Mouse (Mus musculus) erythroblast, adult 5-6 weeks (primary cell): ENCODE measurements around the gene Dmxl2. TPM values are rescaled to one million over a fixed set of nuclear protein-coding genes. Genes with fewer than 3 reads are reported as not detected.

ENCODE experiments used
- ATAC-seq: replicated peaks from 2 replicates; pipeline ENCODE4 v1.8.0; 2016; ENCODE audit warnings: moderate number of reproducible peaks, mild to moderate bottlenecking, moderate TSS enrichment, inconsistent platforms; ENCODE audit not compliant: poor library complexity, low FRiP score, severe bottlenecking
- total RNA-seq, 2 experiments: library from RNA; stranded (forward) in 1 of 2; stranded (reverse) in 1 of 2; fragments of 150-400 nt in 1 of 2; fragments of 200-764, 138-1000 nt in 1 of 2; gene quantifications; 2 replicates each; pipeline versions ENCODE4 v1.2.3 to v1.2.4; 2015 to 2017; ENCODE audit warnings: low replicate concordance in 2 of 2

The Dmxl2 gene
- total RNA-seq, 2 experiments from 2014 or later, result 5.9 to 7.1 TPM

DNA sequence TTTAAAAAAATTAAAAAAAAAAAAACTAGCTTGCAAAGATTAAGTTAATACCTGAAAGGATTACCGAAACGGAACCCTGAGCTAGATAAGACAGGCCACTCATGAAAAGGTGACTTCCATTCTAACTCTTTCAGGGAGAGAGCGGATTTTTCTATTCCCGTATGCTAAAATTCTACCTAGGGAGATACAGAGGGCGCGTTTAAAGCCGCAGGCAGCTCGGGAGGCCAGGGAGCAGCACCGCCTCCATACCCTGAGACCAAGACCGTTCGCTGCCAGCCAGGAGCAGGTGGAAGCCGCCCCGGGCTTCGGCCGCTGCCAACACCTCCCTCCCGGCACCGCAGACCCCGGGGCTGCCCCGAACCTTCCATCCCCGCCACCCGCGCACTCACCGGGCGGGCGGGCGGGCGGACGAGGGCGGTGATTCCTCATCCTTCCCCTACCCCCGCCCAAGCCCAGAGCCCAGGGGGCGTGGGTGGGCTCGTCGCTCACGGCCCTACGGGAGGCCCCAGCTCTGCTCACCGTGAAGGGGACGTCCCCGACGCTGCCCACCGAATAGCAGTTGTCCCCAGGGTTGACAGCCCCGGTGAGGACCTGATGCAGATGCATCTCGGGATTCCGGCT is 484 bp downstream of the Dmxl2 start:
- no peak for ATAC-seq

DNA sequence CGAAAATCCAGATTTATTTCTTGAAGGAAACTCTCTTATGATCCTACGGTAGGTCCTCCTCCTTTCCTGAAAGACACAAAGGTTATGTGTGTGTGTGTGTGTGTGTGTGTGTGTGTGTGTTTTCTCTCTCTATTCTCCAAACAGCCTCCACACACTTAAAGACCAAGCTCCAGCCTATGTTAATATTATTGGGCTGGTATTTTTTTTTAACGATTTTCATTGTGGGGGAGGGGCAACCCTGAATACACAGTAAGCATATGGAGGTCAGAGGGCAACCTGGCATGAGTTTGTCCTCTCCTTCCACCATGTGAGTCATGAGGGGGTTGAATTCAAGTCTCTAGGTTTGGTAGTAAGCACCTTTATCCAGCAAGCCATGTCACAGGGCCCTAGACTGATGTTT is 1.6 kb downstream of the Dmxl2 start:
- ATAC-seq, result no peak

DNA sequence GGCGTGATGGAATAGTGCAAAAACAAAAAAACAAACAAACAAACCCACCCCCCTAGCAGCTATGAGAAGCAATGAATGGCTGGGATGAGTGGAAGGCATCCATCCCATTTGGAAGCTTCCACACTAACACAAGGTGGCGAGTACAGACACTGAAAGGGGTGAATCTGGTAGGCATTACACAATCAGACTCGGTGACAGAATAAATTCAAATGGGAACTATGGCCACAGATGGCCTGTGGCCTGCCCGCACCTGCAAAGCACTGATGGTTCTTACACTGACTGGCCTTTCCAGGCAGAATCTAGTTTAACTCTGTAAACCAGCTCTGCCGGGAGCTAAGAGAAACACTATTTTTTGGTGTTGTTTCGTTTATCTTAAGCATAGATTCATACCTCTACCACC is 2.1 kb downstream of the Dmxl2 start:
- no peak for ATAC-seq

DNA sequence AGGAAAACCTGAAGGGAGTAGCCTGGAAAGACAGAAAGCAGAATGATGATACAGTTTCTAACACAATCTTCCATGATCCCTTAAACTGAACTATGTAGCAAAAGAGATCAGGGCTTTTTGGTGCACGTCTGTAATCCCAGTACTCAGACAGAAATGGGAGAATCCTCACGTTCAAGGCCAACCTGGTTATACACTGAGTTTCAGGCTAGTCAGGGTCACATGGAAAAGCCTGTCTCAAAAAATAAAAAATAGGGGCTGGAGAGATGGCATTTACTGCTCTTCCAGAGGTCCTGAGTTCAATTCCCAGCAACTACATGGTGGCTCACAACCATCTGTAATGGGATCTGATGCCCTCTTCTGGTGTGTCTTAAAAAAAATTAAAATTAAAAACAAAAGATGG is 11.0 kb downstream of the Dmxl2 start:
- ATAC-seq, result no peak

DNA sequence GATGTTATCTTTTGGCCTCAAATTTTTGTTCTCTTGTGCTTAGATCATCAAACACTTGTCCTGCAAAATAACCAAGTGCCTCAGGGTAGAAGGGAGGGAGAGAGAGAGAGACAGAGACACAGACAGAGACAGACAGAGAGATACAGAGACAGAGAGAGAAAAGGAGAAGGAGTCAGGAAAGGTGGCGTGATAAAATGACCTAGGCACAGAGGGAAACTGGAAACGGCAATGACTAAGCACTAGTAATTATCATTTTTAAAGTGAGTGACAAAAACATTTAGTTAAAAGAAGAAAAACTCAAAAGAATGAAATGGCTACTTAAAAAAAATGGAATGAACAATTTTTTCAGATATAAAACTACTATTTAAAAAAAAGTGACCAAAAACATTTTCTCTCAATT is 11.8 kb downstream of the Dmxl2 start:
- no peak for ATAC-seq

DNA sequence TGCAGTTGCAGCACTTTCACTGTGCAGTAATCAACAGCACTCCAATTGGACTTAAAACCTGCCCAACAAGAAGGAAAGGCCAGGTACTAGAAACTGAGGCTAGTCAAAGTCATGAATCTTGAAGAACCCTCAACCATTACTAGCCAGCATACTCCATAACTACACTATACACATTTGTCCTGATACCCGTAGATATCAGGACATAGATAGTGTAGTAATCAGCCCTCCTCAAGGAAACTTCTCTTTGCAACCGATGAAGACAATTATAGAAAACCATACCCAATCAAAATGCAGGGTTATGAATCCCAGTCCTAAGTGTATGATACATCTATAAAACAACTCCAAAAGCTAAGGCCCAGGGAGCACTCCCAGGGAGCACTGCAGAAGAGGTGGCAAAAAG is 16.5 kb downstream of the Dmxl2 start:
- no peak for ATAC-seq

DNA sequence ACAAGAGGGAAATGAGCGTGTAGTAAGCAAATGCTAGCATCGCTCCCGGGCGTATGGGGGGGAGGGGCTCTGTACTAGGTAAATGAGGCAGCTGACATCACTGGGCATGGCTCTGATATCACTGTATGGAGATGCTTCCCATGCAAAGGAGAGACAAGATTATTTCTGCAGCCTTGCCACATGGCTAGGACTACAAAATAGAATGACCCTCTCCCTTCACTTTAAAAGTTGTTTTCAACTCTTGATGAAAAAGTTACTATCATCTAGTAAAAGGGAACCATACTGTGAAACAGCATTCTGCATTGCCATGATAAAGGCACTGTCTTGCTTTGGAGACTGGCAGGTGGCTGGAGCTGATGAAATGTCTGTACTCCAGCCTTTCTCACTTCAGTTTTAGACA is 18.2 kb downstream of the Dmxl2 start:
- peak; percentile 43 for ATAC-seq

DNA sequence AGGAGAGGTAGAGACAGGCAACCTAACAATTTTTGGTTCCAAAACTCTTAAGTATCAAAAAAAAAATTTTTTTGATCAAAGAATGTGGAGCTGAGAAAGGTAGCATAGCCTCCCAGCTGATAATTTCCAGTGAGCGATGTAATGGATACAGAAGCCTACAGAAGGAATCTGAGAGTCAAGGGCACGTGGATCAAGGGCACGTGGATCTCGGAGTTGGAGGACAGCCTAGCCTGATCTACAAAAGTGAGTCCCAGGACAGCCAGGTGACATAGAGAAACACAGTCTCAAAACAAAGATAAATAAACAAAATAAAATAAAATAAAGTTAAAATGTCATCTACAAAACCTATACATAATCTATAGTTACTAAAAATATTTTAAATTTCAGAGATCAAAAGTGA is 18.7 kb downstream of the Dmxl2 start:
- no peak for ATAC-seq

DNA sequence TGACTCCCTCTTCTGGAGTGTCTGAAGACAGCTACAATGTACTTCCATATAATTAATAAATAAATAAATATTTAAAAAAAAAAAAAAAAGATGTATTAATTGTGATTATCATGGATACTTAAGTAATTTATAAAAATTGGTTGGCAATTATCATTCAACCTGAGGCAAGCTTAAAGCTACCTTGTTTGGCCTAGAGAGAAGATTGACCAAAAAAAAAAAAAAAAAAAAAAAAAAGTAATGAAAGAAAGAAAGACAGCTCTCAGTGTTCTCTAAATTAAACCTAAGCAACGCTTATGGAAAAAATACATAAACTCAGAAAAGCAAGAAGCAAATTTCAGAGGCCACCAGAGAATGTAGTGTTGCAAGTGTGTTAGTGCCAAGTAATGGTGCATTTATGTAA is 22.4 kb downstream of the Dmxl2 start:
- no peak for ATAC-seq

DNA sequence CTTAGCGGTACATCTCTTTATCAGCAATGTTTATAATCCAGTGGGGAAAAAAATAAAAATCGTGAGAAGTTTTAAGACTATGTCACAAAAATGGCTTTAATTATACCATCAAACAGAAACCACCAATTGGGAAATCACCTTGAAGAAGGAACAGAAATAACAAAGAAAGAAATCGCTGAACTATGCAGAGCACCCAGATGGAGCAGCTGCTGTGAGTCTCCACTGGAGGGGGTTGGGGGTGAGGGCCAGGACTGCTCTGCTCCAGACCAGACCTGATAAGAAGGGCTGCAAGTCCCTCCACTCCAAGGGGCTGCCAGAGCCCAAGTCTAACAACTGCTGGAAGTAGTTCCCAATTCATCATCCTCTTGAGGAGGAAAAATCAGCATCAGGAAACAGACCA is 23.3 kb downstream of the Dmxl2 start:
- no peak for ATAC-seq

DNA sequence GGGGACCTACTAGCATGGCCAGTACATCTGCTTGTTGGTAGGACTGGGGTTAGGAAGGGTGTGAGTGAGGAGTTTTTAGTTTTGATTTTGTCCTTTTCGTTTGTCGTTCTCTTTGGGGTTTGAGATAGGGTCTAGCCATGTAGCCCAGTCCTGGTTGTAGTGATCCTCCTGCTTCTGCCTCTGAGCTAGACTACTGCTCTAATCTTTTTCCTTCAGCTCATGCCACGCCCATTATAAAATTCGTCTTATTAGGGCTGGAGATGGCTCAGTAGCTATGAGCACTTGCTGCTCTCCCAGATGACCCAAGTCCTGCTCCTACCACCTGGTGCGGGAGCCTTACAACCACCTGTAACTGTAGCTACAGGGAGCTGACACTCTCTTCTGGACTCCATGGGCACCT is 26.9 kb downstream of the Dmxl2 start:
- ATAC-seq, result no peak

DNA sequence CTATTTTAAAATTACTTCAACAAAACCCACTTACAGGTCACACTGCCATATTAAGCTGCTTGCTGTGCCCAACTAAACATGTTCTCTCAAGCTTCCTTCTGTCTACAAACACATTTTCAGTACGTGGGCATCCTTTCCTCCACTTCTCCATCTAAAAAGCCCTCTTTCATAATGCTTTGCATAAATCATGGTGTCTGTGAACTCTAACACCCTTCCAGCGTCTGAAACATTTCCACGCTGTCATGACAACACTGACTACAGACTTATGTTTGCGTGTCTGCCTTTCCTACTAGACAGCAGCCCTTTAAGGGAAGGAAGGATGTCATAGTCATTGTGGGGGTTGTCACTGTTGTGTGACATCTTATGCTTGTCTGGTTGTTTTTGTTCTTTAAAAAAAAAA is 27.4 kb downstream of the Dmxl2 start:
- ATAC-seq, result no peak

DNA sequence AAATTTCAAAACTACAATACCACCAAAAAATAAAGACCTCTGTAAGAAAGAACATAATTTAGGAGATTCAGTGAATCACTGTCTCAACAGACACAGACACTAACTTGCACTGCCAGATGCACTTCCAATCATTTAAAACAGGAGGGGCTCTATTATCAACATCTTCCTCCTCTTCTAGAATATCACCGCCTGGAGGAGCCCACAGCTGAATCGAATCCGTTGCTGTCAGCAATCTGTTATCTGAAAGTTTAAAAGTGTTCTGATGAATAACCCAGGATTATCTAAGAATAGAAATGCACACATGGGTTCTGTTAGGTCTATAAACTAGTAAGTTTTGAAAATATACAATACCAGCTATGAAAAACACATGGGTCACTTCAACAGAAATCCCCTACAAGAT is 28.6 kb downstream of the Dmxl2 start:
- no peak for ATAC-seq

DNA sequence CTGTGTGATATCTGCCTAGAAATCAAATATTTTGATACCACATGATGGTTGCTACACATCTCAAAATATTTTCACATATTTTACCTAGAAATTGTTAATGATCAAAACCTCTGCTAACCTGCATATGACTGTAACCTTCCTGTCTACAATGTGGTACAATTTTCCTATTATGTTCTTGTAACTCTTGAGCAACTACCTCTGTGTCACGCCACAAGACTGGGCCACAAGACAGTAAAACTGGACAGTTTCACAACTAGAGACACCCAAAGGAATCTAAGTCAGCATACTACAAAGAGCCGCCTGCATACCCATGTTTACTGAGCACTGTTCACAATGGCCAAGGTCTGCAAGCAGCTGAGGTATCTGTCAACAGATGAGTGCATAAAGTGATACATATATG is 32.1 kb downstream of the Dmxl2 start:
- ATAC-seq, result no peak

DNA sequence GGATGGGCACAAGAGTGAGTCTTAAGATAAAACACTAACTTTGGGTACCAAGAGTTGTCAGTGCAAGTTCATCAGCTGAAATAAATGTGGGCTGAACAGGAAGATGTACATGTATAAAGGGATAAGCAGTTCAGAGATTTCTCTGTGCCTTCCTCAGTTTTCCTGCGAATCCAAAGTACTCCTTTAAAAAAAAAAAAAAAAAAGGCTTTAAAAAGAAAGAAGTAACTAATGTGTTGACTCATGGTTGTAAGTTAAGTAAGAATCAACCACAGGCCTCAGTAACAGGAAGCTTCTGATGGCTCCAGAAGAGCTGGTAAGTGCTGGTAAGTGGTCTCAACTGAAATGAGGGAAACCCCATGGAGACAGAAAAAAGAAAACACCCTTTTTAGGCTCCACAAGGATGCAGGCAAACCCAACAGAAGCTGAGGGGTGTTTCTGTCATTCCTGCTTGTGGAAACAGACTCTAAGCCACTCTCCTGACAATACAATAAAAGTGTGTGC is 33.9 kb downstream of the Dmxl2 start:
- ATAC-seq, result no peak

DNA sequence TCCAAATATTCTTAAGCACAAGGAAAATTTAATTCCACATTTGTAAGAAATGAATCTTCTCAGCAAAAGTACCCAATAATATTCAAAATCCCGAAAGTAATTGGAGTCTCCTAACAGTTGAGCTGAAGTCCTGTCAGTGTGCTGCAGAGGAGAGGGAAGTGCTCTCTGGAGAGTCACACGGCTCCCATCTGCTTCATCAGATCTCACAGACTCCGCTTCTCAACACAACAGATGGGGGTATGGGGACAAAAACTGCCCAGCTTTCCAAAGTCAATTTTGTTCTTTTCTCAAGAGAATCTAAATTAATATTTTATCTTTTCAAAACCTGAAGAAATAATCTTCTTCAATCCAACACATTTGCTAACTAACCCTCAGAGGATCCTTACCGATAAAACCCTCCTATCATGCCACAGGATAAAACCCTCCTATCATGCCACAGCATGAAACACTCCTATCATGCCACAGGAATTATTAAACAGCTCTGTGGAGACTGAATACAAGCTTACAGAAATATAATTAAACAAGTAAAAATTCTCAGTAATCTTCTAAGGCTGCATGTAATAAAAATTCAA is 37.9 kb downstream of the Dmxl2 start:
- no peak for ATAC-seq

DNA sequence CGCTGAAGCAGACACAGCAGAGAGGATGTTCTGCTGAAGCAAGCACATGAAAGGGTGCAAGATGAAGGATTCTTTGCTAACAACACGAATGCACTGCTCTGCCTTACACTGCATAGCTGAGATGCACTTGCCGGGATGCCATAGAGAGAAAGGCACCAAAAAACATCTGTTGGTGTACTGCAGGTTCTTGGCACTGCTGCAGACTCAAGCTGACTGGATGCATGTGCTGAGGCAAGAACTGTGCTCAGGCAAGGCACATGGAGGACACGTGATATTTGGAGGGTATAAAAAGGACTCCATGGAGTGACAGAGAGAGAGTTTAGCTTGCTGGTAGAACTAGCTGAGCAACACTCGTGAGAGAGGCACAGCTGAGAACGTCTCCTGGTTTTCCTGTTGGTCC is 62.4 kb downstream of the Dmxl2 start:
- ATAC-seq, result no peak

DNA sequence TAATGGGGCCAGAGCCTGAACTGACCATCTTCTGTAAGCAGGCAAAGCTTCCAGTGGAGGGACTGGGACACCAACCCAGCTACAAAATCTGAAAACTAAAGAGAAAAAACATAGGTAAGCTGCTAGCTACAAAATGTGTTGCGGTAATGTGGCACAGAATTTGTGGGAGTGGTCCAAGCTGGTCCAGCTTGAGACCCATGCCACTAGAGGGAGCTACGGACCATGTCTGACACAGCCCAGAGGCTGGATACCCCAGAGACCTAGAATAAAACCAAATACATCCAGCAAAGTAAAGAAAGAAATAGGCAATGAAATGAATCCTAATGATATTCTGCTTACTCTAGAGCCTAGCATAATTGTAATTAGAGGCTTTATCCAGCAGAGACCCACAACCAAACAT is 63.2 kb downstream of the Dmxl2 start:
- no peak for ATAC-seq

DNA sequence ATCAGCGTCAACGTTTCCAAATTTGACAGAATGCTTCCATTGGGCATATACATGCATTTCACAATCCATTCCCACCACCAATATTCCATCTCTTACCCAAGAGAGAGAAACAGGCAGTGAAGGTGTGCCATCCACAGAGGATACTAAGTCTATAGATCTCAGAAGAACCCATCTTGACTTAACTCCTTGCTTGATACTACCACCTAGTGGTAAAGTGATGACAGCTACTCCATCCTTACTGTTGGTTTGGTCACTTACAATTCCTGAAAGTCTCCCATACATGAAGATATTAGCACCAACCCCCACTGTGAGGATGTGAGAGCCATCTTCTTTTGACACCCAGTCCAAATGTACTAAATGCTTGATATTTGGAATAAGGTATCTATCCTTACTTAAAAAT is 85.2 kb downstream of the Dmxl2 start:
- no peak for ATAC-seq

DNA sequence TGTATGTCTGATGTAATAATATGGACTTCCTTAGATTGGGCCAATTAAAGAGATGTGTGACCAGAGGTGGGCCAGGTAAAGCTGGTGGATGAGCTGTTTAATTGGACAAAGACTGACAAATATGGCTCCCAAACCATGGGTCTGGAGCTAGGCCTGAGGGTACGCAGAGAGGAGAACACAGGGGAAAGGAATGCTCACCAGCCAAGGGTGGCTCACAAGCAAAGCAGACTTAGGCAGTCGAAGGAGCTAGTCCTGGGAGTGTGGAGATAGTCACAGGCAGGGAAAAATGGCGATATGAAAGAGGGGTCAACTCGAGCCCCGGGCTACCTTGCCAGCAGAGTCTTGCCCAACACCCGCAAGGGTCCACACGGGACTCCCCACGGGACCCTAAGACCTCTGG is 144.7 kb downstream of the Dmxl2 start:
- no peak for ATAC-seq

DNA sequence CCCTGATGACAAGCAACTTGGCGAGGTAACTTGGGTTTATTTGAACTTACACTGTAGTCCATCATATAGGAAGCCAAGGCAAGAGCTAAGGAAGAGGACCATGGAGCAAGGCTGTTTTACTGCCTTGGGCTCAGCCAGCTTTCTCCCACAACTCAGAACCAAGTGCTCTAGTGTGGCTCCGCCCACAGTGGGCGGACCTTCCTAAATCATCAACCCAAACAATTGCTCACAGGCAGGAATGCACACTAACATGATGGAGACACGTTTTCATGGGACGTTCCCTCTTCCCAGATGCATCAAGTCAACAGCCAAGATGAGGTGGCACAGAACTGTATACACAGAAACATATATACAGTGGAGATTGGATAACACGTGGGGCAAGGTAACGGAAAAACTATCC is 159.4 kb downstream of the Dmxl2 start:
- no peak for ATAC-seq

DNA sequence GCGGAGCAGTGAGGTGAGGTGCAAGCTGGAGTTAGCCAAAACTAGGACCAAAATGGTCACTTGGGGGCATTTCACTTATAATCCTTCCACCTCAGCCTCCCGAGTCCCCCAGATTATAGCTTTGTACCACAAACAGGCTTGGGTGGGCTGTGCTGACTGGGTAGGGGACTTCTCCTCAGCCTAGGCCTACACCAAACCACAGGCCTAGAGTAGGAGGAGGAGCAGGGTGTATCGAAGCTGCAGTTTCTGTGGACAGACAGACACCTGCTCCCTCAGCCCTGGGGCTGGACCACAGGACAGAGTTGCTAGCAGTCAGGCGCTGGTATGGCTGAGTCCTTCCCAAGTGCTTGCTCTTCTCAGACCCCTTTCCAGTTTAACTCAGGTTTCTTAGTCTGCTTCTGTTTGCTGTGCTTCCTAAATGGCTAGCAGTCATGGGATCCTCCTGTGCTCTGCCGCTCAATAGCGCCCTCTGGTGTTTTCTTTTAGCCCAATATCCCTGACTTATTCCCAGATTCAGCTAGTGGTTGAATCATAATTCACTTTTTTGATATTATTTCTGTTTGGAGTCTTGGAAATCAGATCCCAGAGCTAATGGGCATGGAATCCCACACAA is 164.8 kb downstream of the Dmxl2 start:
- no peak for ATAC-seq
